Mouse (Mus musculus) bone marrow, adult 2 months (tissue): ENCODE data around the gene Alpl.

Experiments
- CTCF ChIP-seq: fragments of 200-500 bp; IDR thresholded peaks from 2 replicates; pipeline ENCODE4 v1.5.1; 2011; ENCODE audit warnings: low read length, control low read depth; ENCODE audit not compliant: control insufficient read depth, insufficient read depth
- POLR2A ChIP-seq: fragments of 200-500 bp; IDR thresholded peaks from 2 replicates; pipeline ENCODE4 v1.6.1; 2011; ENCODE audit warnings: low read depth, mild to moderate bottlenecking, control low read depth, low read length, borderline replicate concordance; ENCODE audit not compliant: control insufficient read depth

- no peak for TF ChIP-seq POLR2A
- no peak for TF ChIP-seq CTCF
Observed at GRCm38 (mm10) chr4:137750121-137750520, 46.1 kb downstream of the Alpl start.
